9 mouse cellular contexts compared by ENCODE assay signal in the genomic region with DNA sequence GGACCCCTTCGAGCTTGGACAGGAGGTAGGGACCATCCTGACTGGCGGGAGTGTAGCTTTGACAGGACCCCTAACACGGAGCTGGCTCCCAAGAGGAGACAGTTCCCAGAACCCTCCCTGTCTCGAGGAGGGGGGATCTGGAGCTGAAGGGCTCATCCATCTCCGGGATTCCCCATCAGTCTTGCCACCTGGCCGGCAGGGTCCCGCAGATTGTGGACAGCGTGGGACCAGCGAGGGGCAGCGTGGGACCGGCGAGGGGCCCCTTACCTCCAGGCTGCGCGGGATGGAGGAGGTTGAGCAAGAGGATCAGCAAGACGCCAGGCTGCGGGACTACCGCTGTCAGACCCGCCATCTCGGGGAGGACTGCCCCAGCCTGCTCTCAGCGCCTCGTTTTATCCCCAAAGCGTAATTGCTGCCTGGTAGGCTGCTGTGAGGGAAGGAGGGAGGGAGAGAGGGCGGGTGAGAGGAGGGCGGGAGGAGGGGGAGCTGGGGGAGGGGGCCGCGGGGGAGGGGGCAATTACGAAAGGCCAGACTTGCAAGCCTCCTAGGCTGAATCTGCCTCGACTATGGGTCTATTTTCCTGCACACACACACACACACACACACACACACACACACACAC. TPM values are rescaled to one million over a fixed set of nuclear protein-coding genes. Genes with fewer than 3 reads are reported as not detected.
A peak's percentile ranks its signal among the peaks of the same experiment; 100 is the strongest.
DNase-seq lines count a peak whose midpoint lies in the region; ATAC-seq and TF ChIP-seq lines count a peak whose summit lies in the region.
"Had no signal": no experiment of that assay in that cellular context is flagged by ENCODE, and none has a peak within 500 bp of the region (broad histone marks: within the 10 kb centered on the region; RNA-seq: fewer than 3 reads in every experiment).

A gene (minus strand): TSS at position 434 of the 622 bp plus-strand sequence.

- H3K4me2 ChIP-seq in kidney, embryonic 16.5 days (replicated peaks; ENCODE audit: low read depth, low read length): peak within 1 kb of the TSS; percentile 88
- peak within 1 kb of the TSS; percentile 72 for H3K4me2 ChIP-seq in hindbrain, embryonic 13.5 days
- H3K4me2 ChIP-seq in liver, embryonic 12.5 days: peak within 1 kb of the TSS; percentile 58

- TF ChIP-seq POLR2A in olfactory bulb, adult 2 months (IDR thresholded peaks at IDR 0.05; ENCODE audit: insufficient read depth, low read depth, low read length): no peak

- peaks cover 22% of the 10 kb centered on the region; the same call in 1 of the 2 replicates for H3K4me1 ChIP-seq in kidney, embryonic 16.5 days (ENCODE audit: insufficient read depth, low read length)
- peaks cover 19% of the 10 kb centered on the region for H3K4me1 ChIP-seq in hindbrain, embryonic 13.5 days (replicated peaks)
- peaks cover 11% of the 10 kb centered on the region; the same call in 1 of the 2 replicates for H3K4me1 ChIP-seq in liver, embryonic 12.5 days
- H3K4me1 ChIP-seq in olfactory bulb, adult 2 months (ENCODE audit: control insufficient read depth, insufficient read depth, low read length): peaks cover 15% of the 10 kb centered on the region

- TF ChIP-seq CTCF in olfactory bulb, adult 2 months (IDR thresholded peaks at IDR 0.05; ENCODE audit: insufficient read depth, low read depth, low read length): no peak

- H3K9me3 ChIP-seq in kidney, embryonic 16.5 days (ENCODE audit: low read length): no peaks in the 10 kb centered on the region
- H3K9me3 ChIP-seq in hindbrain, embryonic 13.5 days: no peaks in the 10 kb centered on the region
- H3K9me3 ChIP-seq in liver, embryonic 12.5 days (replicated peaks): no peaks in the 10 kb centered on the region

- H3K27ac ChIP-seq in kidney, embryonic 16.5 days (ENCODE audit: low read length): peak within 1 kb of the TSS; percentile 77
- H3K27ac ChIP-seq in hindbrain, embryonic 13.5 days: peak within 1 kb of the TSS; percentile 48; the same call in 1 of the 2 replicates
- no peak within 1 kb of the TSS for H3K27ac ChIP-seq in liver, embryonic 12.5 days
- 0 out of 2 replicates have a peak within 1 kb of the TSS, but pooled peaks have one; percentile 8 for H3K27ac ChIP-seq in olfactory bulb, adult 2 months (ENCODE audit: insufficient read depth, low read depth, low read length)

- H3K27me3 ChIP-seq in kidney, embryonic 16.5 days (ENCODE audit: insufficient read depth, low read length): peaks cover 4% of the 10 kb centered on the region; the same call in 1 of the 2 replicates
- peaks cover 15% of the 10 kb centered on the region for H3K27me3 ChIP-seq in hindbrain, embryonic 13.5 days
- H3K27me3 ChIP-seq in liver, embryonic 12.5 days (replicated peaks): peaks cover 55% of the 10 kb centered on the region

- H3K36me3 ChIP-seq in kidney, embryonic 16.5 days (ENCODE audit: insufficient read depth, low read length): no peaks in the 10 kb centered on the region
- no peaks in the 10 kb centered on the region for H3K36me3 ChIP-seq in hindbrain, embryonic 13.5 days
- no peaks in the 10 kb centered on the region for H3K36me3 ChIP-seq in liver, embryonic 12.5 days

- under 1% methylated on average over 26 of the region's 28 CpGs for WGBS in kidney, embryonic 16.5 days
- 2% methylated on average over 19 of the region's 28 CpGs for WGBS in hindbrain, embryonic 13.5 days
- WGBS in liver, embryonic 12.5 days (ENCODE audit: insufficient replicate concordance): 2% methylated on average over 22 of the region's 28 CpGs
- 3% methylated on average over 21 of the region's 28 CpGs for WGBS in olfactory bulb, adult 2 months

- peak; percentile 40 for ATAC-seq in kidney, embryonic 16.5 days (ENCODE audit: low FRiP score, low TSS enrichment)
- peak; percentile 67 for ATAC-seq in hindbrain, embryonic 13.5 days (ENCODE audit: low FRiP score)
- ATAC-seq in liver, embryonic 12.5 days: no peak; the same call in 1 of the 2 replicates
- ATAC-seq in activated CD4-positive, CD25-positive, alpha-beta regulatory T cell, adult 4 months: no peak

- no peak for DNase-seq in kidney, postnatal 14 days
- no peak for DNase-seq in adrenal gland, postnatal 4 days (ENCODE audit: low spot score in 2 of 2)
- peak; percentile 15 to 29 for DNase-seq in gastrocnemius, adult 8-10 months (ENCODE audit: low spot score in 2 of 2)

- H3K9ac ChIP-seq in kidney, embryonic 16.5 days (replicated peaks; ENCODE audit: low read length): peak within 1 kb of the TSS; percentile 76
- peak within 1 kb of the TSS; percentile 72 for H3K9ac ChIP-seq in hindbrain, embryonic 13.5 days
- H3K9ac ChIP-seq in liver, embryonic 12.5 days: peak within 1 kb of the TSS; percentile 34; the same call in 1 of the 2 replicates

- H3K4me3 ChIP-seq in kidney, embryonic 16.5 days (ENCODE audit: low read length): peak within 1 kb of the TSS; percentile 53
- peak within 1 kb of the TSS; percentile 47 for H3K4me3 ChIP-seq in hindbrain, embryonic 13.5 days
- peak within 1 kb of the TSS; percentile 33 for H3K4me3 ChIP-seq in liver, embryonic 12.5 days
- peak within 1 kb of the TSS; percentile 47 for H3K4me3 ChIP-seq in olfactory bulb, adult 2 months (ENCODE audit: insufficient read depth, low read depth, low read length)

RNA-seq across cellular contexts. Expression of the gene that starts here (rescaled TPM):
- polyA plus RNA-seq in kidney, embryonic 16.5 days (2015; fragmentation: Nextera tagmentation; extraction: Ambion mirVana): 35.9 and 46.1 TPM in 2 replicates
- total RNA-seq in adrenal gland, postnatal 4 days (2021): 100 to 1,000 TPM; 192 to 231 TPM
- 10 to 100 TPM in 1 of 4 experiments, 1 to 10 TPM in 3; 3.7 to 11.6 (median 8.5) TPM for total RNA-seq in gastrocnemius, adult 8-10 months (2022)
- 5.7 and 7.8 TPM in 2 replicates for polyA plus RNA-seq in hindbrain, embryonic 13.5 days (2015; fragmentation: Nextera tagmentation; extraction: Ambion mirVana)
- polyA plus RNA-seq in liver, embryonic 12.5 days (2016; fragmentation: Nextera tagmentation; extraction: Ambion mirVana): 2.6 and 4.7 TPM in 2 replicates
- not detected in 2 replicates for polyA plus RNA-seq in olfactory bulb, adult 2 months (2012; ENCODE audit: insufficient read depth, insufficient read length, low replicate concordance, missing spikeins)
- under 1 TPM in 1 of 2 experiments, not detected in 1; 0.15 TPM for polyA plus RNA-seq in activated CD4-positive, CD25-positive, alpha-beta regulatory T cell, adult 4 months (2017; shearing (Covaris generic))
- total RNA-seq: MEL had no signal

Comparison
In these comparisons a context has a peak if more than half of its experiments do, and no peak if none do; other contexts are left out.
1. RNA of the gene that starts here (total RNA-seq): 192 to 231 TPM in adrenal gland, postnatal 4 days; 3.7 to 11.6 TPM in gastrocnemius, adult 8-10 months; every median in the first group is over 10 times any median in the second.
2. ATAC-seq: peak in kidney, embryonic 16.5 days (single experiment) and hindbrain, embryonic 13.5 days (single experiment); none in liver, embryonic 12.5 days (single experiment) and activated CD4-positive, CD25-positive, alpha-beta regulatory T cell, adult 4 months (single experiment).
3. DNase-seq: peak in gastrocnemius, adult 8-10 months (2 of 2); none in kidney, postnatal 14 days (single experiment) and adrenal gland, postnatal 4 days (0 of 2).
4. Peak in every context shown above with its lines, with median percentiles within 50 percentile points of each other: H3K4me2 ChIP-seq, H3K4me3 ChIP-seq and H3K9ac ChIP-seq.